Mouse (Mus musculus) CD8-positive naive resting alpha-beta T cell, adult 2 months (primary cell): Measurements from ENCODE around the gene Numa1.
"Not testable (repeated sequence)": the region's sequence is repeated elsewhere in the genome, so short reads cannot be mapped to it uniquely, and the experiment has no call there.

Experiments
- DNase-seq, 2 experiments: peaks; one replicate each; pipeline ENCODE4 v3.0.0; 2022; ENCODE audit warnings: low read depth in 2 of 2, low spot score in 2 of 2

The Numa1 gene

GRCm38 (mm10) chr7:102035534-102035933 is 101.6 kb downstream of the Numa1 start:
- no peak for DNase-seq

- no peak for DNase-seq
These were observed 103.4 kb downstream of the Numa1 start for GRCm38 (mm10) chr7:102037318-102037717.

- DNase-seq, result no peak
These were observed 108.4 kb downstream of the Numa1 start for GRCm38 (mm10) chr7:102042314-102042713.

- DNase-seq, result not testable (repeated sequence)
These were observed 114.6 kb downstream of the Numa1 start for GRCm38 (mm10) chr7:102048524-102048923.

GRCm38 (mm10) chr7:102061353-102061752 is 127.4 kb downstream of the Numa1 start:
- no peak for DNase-seq

- DNase-seq, result no peak
These were observed 128.3 kb downstream of the Numa1 start for GRCm38 (mm10) chr7:102062203-102062602.

- DNase-seq, result no peak
These were observed 130.0 kb downstream of the Numa1 start for GRCm38 (mm10) chr7:102063891-102064290.
